Mouse (Mus musculus) left cerebral cortex, adult 6 months (tissue): ENCODE results near the gene Emilin2. TPM values are rescaled to one million over a fixed set of nuclear protein-coding genes. Genes with fewer than 3 reads are reported as not detected.

ENCODE experiments used
- long read RNA-seq, 2 experiments: library from polyadenylated mRNA; unstranded; transcript quantifications; one replicate each; pipeline ENCODE4 v2.0.0; 2019 to 2020
- polyA plus RNA-seq: library from polyadenylated mRNA; unstranded; fragments of <200 nt; fragmentation: Nextera tagmentation; gene quantifications from 2 replicates; pipeline ENCODE4 v1.2.3, GENCODE M21; 2021

The Emilin2 gene
- 0.89 and 1.3 TPM in 2 replicates for polyA plus RNA-seq
- long read RNA-seq, experiment 1, transcript Emilin2-203 (8 exons, 3,939 nt) = major isoform, 5 of 8 reads
- long read RNA-seq, experiment 1, partial matches to known transcripts = 2 of 8 reads
- long read RNA-seq, experiment 1, other reads (novel, unspliced or antisense) = 1 of 8 reads
- long read RNA-seq, experiment 2 = 0 reads

GRCm38 (mm10) chr17:71311340-71312171, at the start of gene Emilin2:
Emilin2 (minus strand) TSS chr17:71311978.

Other genes with a start within 250 kb of the Emilin2 start
- gene Lpin2, start 129.4 kb downstream of the Emilin2 start, polyA plus RNA-seq = 22.4 and 29.3 TPM in 2 replicates
- not detected in 2 replicates for gene Gm4707, start 147.9 kb upstream of the Emilin2 start, polyA plus RNA-seq
- gene Smchd1, start 163.4 kb upstream of the Emilin2 start, polyA plus RNA-seq = 9.9 and 24.2 TPM in 2 replicates
- 0.20 and 0.34 TPM in 2 replicates for gene Ndc80, start 214.9 kb upstream of the Emilin2 start, polyA plus RNA-seq
- gene Spdya, start 240.1 kb upstream of the Emilin2 start, polyA plus RNA-seq = 1.8 and 3.1 TPM in 2 replicates